ENCODE assay signal across 18 mouse cellular contexts in genomic region chr4:9123396-9124031, GRCm38 (mm10).
DNase-seq lines count a peak whose midpoint lies in the region; ATAC-seq and TF ChIP-seq lines count a peak whose summit lies in the region.
"Had no signal": no experiment of that assay in that cellular context is flagged by ENCODE, and none has a peak within 500 bp of the region (broad histone marks: within the 10 kb centered on the region; RNA-seq: fewer than 3 reads in every experiment).

No protein-coding gene starts in this region.

- no peaks in the 10 kb centered on the region for H3K27me3 ChIP-seq in hindbrain, embryonic 13.5 days
- H3K27me3 ChIP-seq in hindbrain, embryonic 12.5 days = no peaks in the 10 kb centered on the region
- H3K27me3 ChIP-seq in midbrain, embryonic 10.5 days (ENCODE audit: low read depth, poor library complexity, severe bottlenecking) = no peaks in the 10 kb centered on the region
- H3K27me3 ChIP-seq in midbrain, embryonic 14.5 days (ENCODE audit: control insufficient read depth, insufficient read depth, low read length) = no peaks in the 10 kb centered on the region
- H3K27me3 ChIP-seq in neural tube, embryonic 12.5 days (replicated peaks) = no peaks in the 10 kb centered on the region
- H3K27me3 ChIP-seq in heart, embryonic 11.5 days (ENCODE audit: control insufficient read depth, insufficient read depth, low read length) = no peaks in the 10 kb centered on the region
- H3K27me3 ChIP-seq: forebrain, embryonic 15.5 days had no signal

- no peak for TF ChIP-seq CTCF in brain, embryonic 14.5 days (IDR thresholded peaks at IDR 0.05; ENCODE audit: borderline replicate concordance, extremely low read depth, insufficient read depth, insufficient read length)

- no peaks in the 10 kb centered on the region; the same call in 1 of the 2 replicates for H3K4me1 ChIP-seq in hindbrain, embryonic 13.5 days (replicated peaks)
- peaks cover 8% of the 10 kb centered on the region; the same call in 1 of the 2 replicates for H3K4me1 ChIP-seq in hindbrain, embryonic 12.5 days
- H3K4me1 ChIP-seq in midbrain, embryonic 10.5 days = peaks cover 31% of the 10 kb centered on the region
- H3K4me1 ChIP-seq in midbrain, embryonic 14.5 days (ENCODE audit: control insufficient read depth, insufficient read depth, low read length) = no peaks in the 10 kb centered on the region
- peaks cover 14% of the 10 kb centered on the region for H3K4me1 ChIP-seq in neural tube, embryonic 12.5 days
- 0 out of 2 replicates have a peak, but pooled peaks cover 1% of the 10 kb centered on the region for H3K4me1 ChIP-seq in heart, embryonic 11.5 days (ENCODE audit: control insufficient read depth, insufficient read depth, low read length)
- H3K4me1 ChIP-seq: embryonic facial prominence, embryonic 12.5 days; forebrain, embryonic 15.5 days had no signal

- 0 out of 2 replicates have a peak, but pooled peaks have one; percentile 9 for ATAC-seq in hindbrain, embryonic 13.5 days (ENCODE audit: low FRiP score)
- no peak for ATAC-seq in hindbrain, embryonic 12.5 days (ENCODE audit: low FRiP score)
- no peak for ATAC-seq in midbrain, embryonic 14.5 days (ENCODE audit: low FRiP score, low TSS enrichment)
- ATAC-seq in neural tube, embryonic 12.5 days (ENCODE audit: low FRiP score, low read depth) = peak; percentile 83
- ATAC-seq in heart, embryonic 11.5 days (replicated peaks; ENCODE audit: insufficient number of reproducible peaks, low FRiP score, low TSS enrichment) = no peak
- ATAC-seq: forebrain, embryonic 15.5 days had no signal

- H3K36me3 ChIP-seq in hindbrain, embryonic 13.5 days = no peaks in the 10 kb centered on the region
- H3K36me3 ChIP-seq in hindbrain, embryonic 12.5 days = no peaks in the 10 kb centered on the region
- no peaks in the 10 kb centered on the region for H3K36me3 ChIP-seq in midbrain, embryonic 10.5 days
- no peaks in the 10 kb centered on the region for H3K36me3 ChIP-seq in midbrain, embryonic 14.5 days (ENCODE audit: control insufficient read depth, insufficient read depth, low read length)
- H3K36me3 ChIP-seq in neural tube, embryonic 12.5 days = no peaks in the 10 kb centered on the region
- H3K36me3 ChIP-seq in heart, embryonic 11.5 days (ENCODE audit: control insufficient read depth, insufficient read depth, low read length) = no peaks in the 10 kb centered on the region
- H3K36me3 ChIP-seq: embryonic facial prominence, embryonic 12.5 days; forebrain, embryonic 15.5 days had no signal

- H3K4me3 ChIP-seq in hindbrain, embryonic 13.5 days = no peak overlapping the region
- no peak overlapping the region for H3K4me3 ChIP-seq in hindbrain, embryonic 12.5 days
- no peak overlapping the region for H3K4me3 ChIP-seq in midbrain, embryonic 10.5 days
- H3K4me3 ChIP-seq in midbrain, embryonic 14.5 days (replicated peaks; ENCODE audit: low read depth, low read length) = no peak overlapping the region
- no peak overlapping the region for H3K4me3 ChIP-seq in neural tube, embryonic 12.5 days
- H3K4me3 ChIP-seq in heart, embryonic 11.5 days (ENCODE audit: low read depth, low read length) = no peak overlapping the region
- H3K4me3 ChIP-seq: embryonic facial prominence, embryonic 12.5 days; forebrain, embryonic 15.5 days had no signal

- no peak overlapping the region for H3K9ac ChIP-seq in hindbrain, embryonic 13.5 days
- H3K9ac ChIP-seq in hindbrain, embryonic 12.5 days = no peak overlapping the region
- no peak overlapping the region for H3K9ac ChIP-seq in midbrain, embryonic 14.5 days (replicated peaks; ENCODE audit: low read length)
- H3K9ac ChIP-seq in neural tube, embryonic 12.5 days = no peak overlapping the region
- H3K9ac ChIP-seq in heart, embryonic 11.5 days (ENCODE audit: low read depth, low read length) = no peak overlapping the region
- H3K9ac ChIP-seq: embryonic facial prominence, embryonic 12.5 days; forebrain, embryonic 15.5 days; hindbrain, embryonic 14.5 days had no signal

- 58% methylated on average over 9 of the region's 9 CpGs for WGBS in hindbrain, embryonic 13.5 days
- 64% methylated on average over 8 of the region's 9 CpGs for WGBS in hindbrain, embryonic 12.5 days
- WGBS in midbrain, embryonic 10.5 days = 76% methylated on average over 9 of the region's 9 CpGs
- WGBS in midbrain, embryonic 14.5 days = 72% methylated on average over 9 of the region's 9 CpGs
- WGBS in neural tube, embryonic 12.5 days = 18% methylated on average over 9 of the region's 9 CpGs
- WGBS in heart, embryonic 11.5 days (ENCODE audit: insufficient replicate concordance) = 65% methylated on average over 9 of the region's 9 CpGs

- no peaks in the 10 kb centered on the region for H3K9me3 ChIP-seq in hindbrain, embryonic 13.5 days
- no peaks in the 10 kb centered on the region for H3K9me3 ChIP-seq in hindbrain, embryonic 12.5 days (replicated peaks)
- no peaks in the 10 kb centered on the region for H3K9me3 ChIP-seq in midbrain, embryonic 10.5 days (replicated peaks)
- H3K9me3 ChIP-seq in midbrain, embryonic 14.5 days (ENCODE audit: control insufficient read depth, low read length) = no peaks in the 10 kb centered on the region
- H3K9me3 ChIP-seq in neural tube, embryonic 12.5 days = no peaks in the 10 kb centered on the region
- H3K9me3 ChIP-seq in heart, embryonic 11.5 days (replicated peaks; ENCODE audit: control insufficient read depth, low read length) = no peaks in the 10 kb centered on the region
- H3K9me3 ChIP-seq: embryonic facial prominence, embryonic 12.5 days; forebrain, embryonic 15.5 days had no signal

- no peak for DNase-seq in midbrain, embryonic 10.5 days (ENCODE audit: low spot score)
- no peak for DNase-seq in midbrain, embryonic 14.5 days
- peak; percentile 36 for DNase-seq in brain, embryonic 14.5 days (ENCODE audit: low read depth)
- DNase-seq in adrenal gland, postnatal 14 days = no peak
- DNase-seq: adrenal gland, postnatal 10 days; cerebellum, adult 18-20 months; cerebellum, adult 9-11 months; gastrocnemius, postnatal 36 days; heart, adult 11 months; heart, postnatal 10 days; heart, postnatal 4 days had no signal

- no peak overlapping the region for H3K27ac ChIP-seq in hindbrain, embryonic 13.5 days
- H3K27ac ChIP-seq in hindbrain, embryonic 12.5 days = no peak overlapping the region
- H3K27ac ChIP-seq in midbrain, embryonic 10.5 days (replicated peaks) = peak overlapping the region; percentile 56
- H3K27ac ChIP-seq in midbrain, embryonic 14.5 days (replicated peaks; ENCODE audit: low read depth, low read length) = no peak overlapping the region
- H3K27ac ChIP-seq in neural tube, embryonic 12.5 days = no peak overlapping the region
- H3K27ac ChIP-seq in heart, embryonic 11.5 days (ENCODE audit: low read depth, low read length) = no peak overlapping the region
- H3K27ac ChIP-seq: embryonic facial prominence, embryonic 12.5 days; forebrain, embryonic 15.5 days; hindbrain, embryonic 14.5 days had no signal

- no peak overlapping the region for H3K4me2 ChIP-seq in hindbrain, embryonic 13.5 days
- no peak overlapping the region for H3K4me2 ChIP-seq in hindbrain, embryonic 12.5 days (replicated peaks)
- H3K4me2 ChIP-seq in midbrain, embryonic 14.5 days (ENCODE audit: low read length) = no peak overlapping the region
- no peak overlapping the region for H3K4me2 ChIP-seq in neural tube, embryonic 12.5 days (replicated peaks)
- no peak overlapping the region for H3K4me2 ChIP-seq in heart, embryonic 11.5 days
- H3K4me2 ChIP-seq: embryonic facial prominence, embryonic 12.5 days; forebrain, embryonic 15.5 days; hindbrain, embryonic 14.5 days had no signal

- TF ChIP-seq POLR2A in brain, embryonic 14.5 days (IDR thresholded peaks at IDR 0.05; ENCODE audit: borderline replicate concordance, extremely low read depth, insufficient read depth, insufficient read length, poor library complexity, severe bottlenecking) = no peak

Comparison
In these comparisons a context has a peak if more than half of its experiments do, and no peak if none do; other contexts are left out.
1. ATAC-seq: peak in hindbrain, embryonic 13.5 days (single experiment) and neural tube, embryonic 12.5 days (single experiment); none in hindbrain, embryonic 12.5 days (single experiment), midbrain, embryonic 14.5 days (single experiment) and heart, embryonic 11.5 days (single experiment).